Mouse (Mus musculus): ENCODE measurements around the gene Tlk1.

GRCm38 (mm10) chr2:70793276-70793675 lies 32.3 kb downstream of the Tlk1 start:
- TF ChIP-seq CTCF (IDR thresholded peaks at IDR 0.05; ENCODE audit: control insufficient read depth, insufficient read depth, low read length) (no peak), POLR2A (IDR thresholded peaks at IDR 0.05; ENCODE audit: borderline replicate concordance, control insufficient read depth, low read depth, low read length) (no peak)

Measured in bone marrow, adult 2 months (tissue).